Mouse (Mus musculus): ENCODE measurements around the gene Tyk2. TPM values are rescaled to one million over a fixed set of nuclear protein-coding genes. Genes with fewer than 3 reads are reported as not detected.

Gene Tyk2
- polyA plus RNA-seq, 2 experiments: 4.0 to 5.7 TPM

DNA sequence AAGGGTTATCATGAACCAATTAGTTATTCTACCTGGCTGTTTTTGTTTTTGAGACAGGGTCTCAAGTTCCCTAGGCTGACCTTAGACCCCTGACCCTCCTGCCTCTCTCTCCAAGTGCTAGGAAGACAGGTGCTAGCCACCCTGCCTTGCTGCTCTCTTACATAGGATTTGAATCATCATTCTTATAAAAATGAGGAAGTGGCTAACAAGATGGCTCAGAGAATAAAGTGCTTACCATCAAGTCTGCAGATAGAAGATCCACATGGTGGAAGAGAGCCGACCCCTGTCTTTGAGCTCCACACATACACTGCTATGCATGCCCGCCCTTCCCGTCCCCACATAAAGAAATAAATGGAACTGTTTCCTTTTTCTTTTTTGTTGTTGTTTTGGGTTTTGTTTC is 23.7 kb upstream of the Tyk2 start:
- Histone ChIP-seq H3K4me2 (ENCODE audit: low read depth) (no peak overlapping the region), H3K36me3 (replicated peaks; ENCODE audit: control insufficient read depth, insufficient read depth, low read depth) (no peaks in the 10 kb centered on the region), H3K27me3 (ENCODE audit: control insufficient read depth, insufficient read depth, low read length) (no peaks in the 10 kb centered on the region), H3K9ac (replicated peaks) (no peak overlapping the region), H3K9me3 (ENCODE audit: control insufficient read depth, low read length) (no peaks in the 10 kb centered on the region), H3K27ac (no peak overlapping the region), H3K4me1 (replicated peaks; ENCODE audit: control insufficient read depth in 2 of 2, insufficient read depth in 2 of 2, low read length in 1 of 2) (peaks cover 2 to 10% of the 10 kb centered on the region in 2 experiments; a peak in 2 of 4 replicates), H3K4me3 (ENCODE audit: insufficient read depth in 1 of 2, low read depth in 2 of 2, low read length in 2 of 2) (no peak overlapping the region)
- DNase-seq (ENCODE audit: low read depth in 3 of 3, low spot score in 3 of 3) (no peak), ATAC-seq (ENCODE audit: insufficient read depth) (no peak)
- 55% methylated on average over 3 of the region's 3 CpGs for WGBS (ENCODE audit: insufficient replicate concordance)
- TF ChIP-seq CTCF (IDR thresholded peaks at IDR 0.05; ENCODE audit: low read depth) (no peak), EP300 (IDR thresholded peaks at IDR 0.05; ENCODE audit: low read depth) (no peak)

DNA sequence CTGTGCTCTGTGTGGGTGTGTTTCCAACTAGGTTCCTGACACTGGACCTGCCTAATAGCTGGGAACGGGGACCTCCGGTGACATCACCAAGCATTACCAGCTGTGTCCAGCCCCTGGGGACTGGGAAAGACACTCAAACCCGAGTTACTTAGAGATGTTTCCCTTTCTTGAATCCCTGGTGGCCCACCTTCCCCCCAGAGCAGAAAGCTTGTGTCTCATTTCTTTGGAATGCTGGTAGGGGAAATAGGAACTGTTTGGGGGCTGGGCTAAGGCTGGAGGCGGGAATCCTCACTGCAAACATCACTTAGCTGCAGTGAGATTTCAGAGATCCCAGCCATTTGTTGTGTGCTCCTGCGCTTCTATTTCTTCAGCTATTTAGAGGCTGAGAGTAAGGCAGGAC is 22.8 kb upstream of the Tyk2 start:
- H3K9ac ChIP-seq (replicated peaks): no peak overlapping the region
- no peak for DNase-seq (ENCODE audit: low read depth in 3 of 3, low spot score in 3 of 3)
- no peak overlapping the region for H3K27ac ChIP-seq
- 25% methylated on average over 5 of the region's 5 CpGs for WGBS (ENCODE audit: insufficient replicate concordance)
- TF ChIP-seq CTCF (IDR thresholded peaks at IDR 0.05; ENCODE audit: low read depth): no peak
- no peak for TF ChIP-seq EP300 (IDR thresholded peaks at IDR 0.05; ENCODE audit: low read depth)
- no peak for ATAC-seq (ENCODE audit: insufficient read depth)
- H3K27me3 ChIP-seq (ENCODE audit: control insufficient read depth, insufficient read depth, low read length): no peaks in the 10 kb centered on the region
- peak overlapping the region; percentile 71 for H3K4me2 ChIP-seq (ENCODE audit: low read depth)
- H3K36me3 ChIP-seq (replicated peaks; ENCODE audit: control insufficient read depth, insufficient read depth, low read depth): no peaks in the 10 kb centered on the region
- peak overlapping the region; percentile 26 to 31; a peak in 3 of 4 replicates for H3K4me3 ChIP-seq (ENCODE audit: insufficient read depth in 1 of 2, low read depth in 2 of 2, low read length in 2 of 2)
- no peaks in the 10 kb centered on the region for H3K9me3 ChIP-seq (ENCODE audit: control insufficient read depth, low read length)
- H3K4me1 ChIP-seq (replicated peaks; ENCODE audit: control insufficient read depth in 2 of 2, insufficient read depth in 2 of 2, low read length in 1 of 2): peaks cover 5 to 12% of the 10 kb centered on the region in 2 experiments; a peak in 3 of 4 replicates

DNA sequence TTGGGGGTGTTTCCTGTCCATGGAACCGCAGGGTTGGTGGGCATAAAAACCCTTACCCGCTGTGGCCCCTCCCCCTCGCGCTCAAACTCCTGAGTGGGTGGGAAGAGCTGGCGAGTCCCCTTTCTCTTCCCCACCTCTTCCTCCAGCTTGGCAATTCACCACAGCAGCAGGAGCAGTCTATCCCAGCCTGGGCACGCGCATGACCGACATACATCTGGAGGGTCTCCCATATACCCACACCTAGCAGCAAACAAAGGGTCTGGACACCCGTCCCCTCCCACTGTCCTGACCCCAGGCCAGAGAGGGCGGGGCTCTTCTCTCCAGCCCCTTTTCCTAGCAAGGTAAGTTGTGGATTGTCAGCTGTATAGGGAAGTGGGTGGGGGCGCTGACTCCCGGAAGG is 22.3 kb upstream of the Tyk2 start:
- TF ChIP-seq CTCF (IDR thresholded peaks at IDR 0.05; ENCODE audit: low read depth) (no peak), EP300 (IDR thresholded peaks at IDR 0.05; ENCODE audit: low read depth) (no peak)
- Histone ChIP-seq H3K36me3 (replicated peaks; ENCODE audit: control insufficient read depth, insufficient read depth, low read depth) (no peaks in the 10 kb centered on the region), H3K9me3 (ENCODE audit: control insufficient read depth, low read length) (no peaks in the 10 kb centered on the region), H3K4me2 (ENCODE audit: low read depth) (peak overlapping the region; percentile 71), H3K27ac (no peak overlapping the region), H3K27me3 (ENCODE audit: control insufficient read depth, insufficient read depth, low read length) (no peaks in the 10 kb centered on the region), H3K4me1 (replicated peaks; ENCODE audit: control insufficient read depth in 2 of 2, insufficient read depth in 2 of 2, low read length in 1 of 2) (peaks cover 10 to 18% of the 10 kb centered on the region in 2 experiments), H3K9ac (replicated peaks) (no peak overlapping the region), H3K4me3 (ENCODE audit: insufficient read depth in 1 of 2, low read depth in 2 of 2, low read length in 2 of 2) (peak overlapping the region; percentile 26 to 31; a peak in 3 of 4 replicates)
- 3% methylated on average over 12 of the region's 12 CpGs for WGBS (ENCODE audit: insufficient replicate concordance)
- ATAC-seq (ENCODE audit: insufficient read depth) (no peak), DNase-seq (ENCODE audit: low read depth in 3 of 3, low spot score in 3 of 3) (no peak)

DNA sequence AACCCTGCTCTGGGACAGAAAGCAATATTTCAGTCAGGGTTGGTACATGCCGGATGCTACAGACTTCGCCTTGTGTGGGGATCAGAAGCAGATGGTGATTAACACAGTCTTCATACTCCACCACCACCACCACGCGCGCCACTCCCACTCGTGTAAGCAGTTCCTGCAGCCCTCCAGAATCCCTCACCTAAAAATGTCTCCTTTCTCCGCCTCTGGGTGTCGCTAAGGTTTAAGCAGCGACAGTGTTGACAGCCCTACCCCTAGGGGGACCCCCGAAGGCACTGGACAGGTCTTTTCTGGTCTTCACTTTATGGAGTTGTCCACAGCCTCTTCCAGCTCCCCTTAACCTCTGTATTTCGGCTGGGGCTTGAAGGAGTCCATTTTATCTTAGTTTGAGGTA is 21.7 kb upstream of the Tyk2 start:
- Histone ChIP-seq H3K9me3 (ENCODE audit: control insufficient read depth, low read length) (no peaks in the 10 kb centered on the region), H3K4me1 (replicated peaks; ENCODE audit: control insufficient read depth in 2 of 2, insufficient read depth in 2 of 2, low read length in 1 of 2) (peaks cover 11 to 24% of the 10 kb centered on the region in 2 experiments), H3K27me3 (ENCODE audit: control insufficient read depth, insufficient read depth, low read length) (no peaks in the 10 kb centered on the region), H3K4me3 (ENCODE audit: insufficient read depth in 1 of 2, low read depth in 2 of 2, low read length in 2 of 2) (peak overlapping the region; percentile 26 to 31; a peak in 1 of 4 replicates), H3K27ac (no peak overlapping the region), H3K4me2 (ENCODE audit: low read depth) (peak overlapping the region; percentile 71), H3K9ac (replicated peaks) (peak overlapping the region; percentile 2; the same call in 1 of the 2 replicates), H3K36me3 (replicated peaks; ENCODE audit: control insufficient read depth, insufficient read depth, low read depth) (no peaks in the 10 kb centered on the region)
- DNase-seq (ENCODE audit: low read depth in 3 of 3, low spot score in 3 of 3) (no peak), ATAC-seq (ENCODE audit: insufficient read depth) (no peak)
- 3% methylated on average over 11 of the region's 11 CpGs for WGBS (ENCODE audit: insufficient replicate concordance)
- TF ChIP-seq CTCF (IDR thresholded peaks at IDR 0.05; ENCODE audit: low read depth) (peak; percentile 79), EP300 (IDR thresholded peaks at IDR 0.05; ENCODE audit: low read depth) (no peak)

DNA sequence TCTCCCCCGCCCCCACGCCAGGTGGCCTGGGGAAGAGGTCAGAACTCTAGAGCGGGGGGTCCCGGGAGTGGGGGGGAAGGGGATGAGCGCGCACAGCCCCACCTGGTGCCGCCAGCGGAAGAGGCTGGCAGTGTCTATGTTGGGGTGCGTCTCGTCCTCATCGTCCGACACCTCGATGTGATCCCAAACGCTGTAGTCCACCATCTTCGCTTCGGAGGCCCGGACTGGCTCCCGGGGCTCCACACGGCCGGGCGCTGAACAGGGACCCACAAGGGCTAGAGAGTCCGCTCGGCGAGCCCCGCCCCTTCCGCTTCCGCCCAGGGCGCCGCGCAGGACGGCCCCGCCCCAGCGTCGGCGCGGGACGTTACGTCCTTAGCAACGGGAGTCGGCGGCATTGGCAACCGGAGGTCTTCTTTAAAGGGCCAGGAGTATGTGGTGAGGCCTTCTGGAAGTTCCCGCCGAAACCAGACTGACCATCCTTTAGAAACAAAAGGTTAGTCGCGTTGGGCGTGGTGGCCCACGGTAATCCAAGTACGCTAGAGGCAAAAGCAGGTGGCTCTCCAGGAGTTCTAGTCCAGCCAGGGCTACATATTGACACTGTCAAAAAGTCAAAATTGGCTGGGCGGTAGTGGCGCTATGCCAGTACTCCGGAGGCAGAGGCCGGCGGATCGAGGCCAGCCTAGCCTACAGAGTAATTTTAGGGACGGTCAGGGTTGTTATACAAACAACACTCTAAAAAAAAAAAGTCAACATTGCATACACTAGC is 18.8 kb upstream of the Tyk2 start, which contains the start of gene Cdc37:
Gene Cdc37 (minus strand): TSS at position 329 of the 766 bp plus-strand sequence.
- TF ChIP-seq CTCF (IDR thresholded peaks at IDR 0.05; ENCODE audit: low read depth) (no peak), EP300 (IDR thresholded peaks at IDR 0.05; ENCODE audit: low read depth) (no peak)
- 3% methylated on average over 55 of the region's 56 CpGs for whole genome bisulfite sequencing (ENCODE audit: insufficient replicate concordance)
- ATAC-seq (ENCODE audit: insufficient read depth) (peak; percentile 93), DNase-seq (ENCODE audit: low read depth in 3 of 3, low spot score in 3 of 3) (peak; percentile 81 to 86 (median 85))
- Histone ChIP-seq H3K4me3 (ENCODE audit: insufficient read depth in 1 of 2, low read depth in 2 of 2, low read length in 2 of 2) (peak within 1 kb of the TSS; percentile 93 to 98), H3K9ac (replicated peaks) (peak within 1 kb of the TSS; percentile 97), H3K9me3 (ENCODE audit: control insufficient read depth, low read length) (no peaks in the 10 kb centered on the region), H3K4me2 (ENCODE audit: low read depth) (peak within 1 kb of the TSS; percentile 97), H3K27me3 (ENCODE audit: control insufficient read depth, insufficient read depth, low read length) (no peaks in the 10 kb centered on the region), H3K4me1 (replicated peaks; ENCODE audit: control insufficient read depth in 2 of 2, insufficient read depth in 2 of 2, low read length in 1 of 2) (peaks cover 15 to 33% of the 10 kb centered on the region in 2 experiments), H3K36me3 (replicated peaks; ENCODE audit: control insufficient read depth, insufficient read depth, low read depth) (peaks cover 2% of the 10 kb centered on the region; the same call in 1 of the 2 replicates), H3K27ac (peak within 1 kb of the TSS; percentile 69)

All from liver, embryonic 14.5 days (tissue).